Mouse (Mus musculus): ENCODE results near the gene Osbpl9. TPM values are rescaled to one million over a fixed set of nuclear protein-coding genes. Genes with fewer than 3 reads are reported as not detected.

Gene Osbpl9
- polyA plus RNA-seq, 1 experiment from 2014 or later, result 60.0 TPM

- peaks cover under 1% of the 10 kb centered on the region for H3K36me3 ChIP-seq (replicated peaks)
- no peaks in the 10 kb centered on the region for H3K4me1 ChIP-seq
- no peak for DNase-seq (ENCODE audit: low spot score)
- no peaks in the 10 kb centered on the region for H3K9me3 ChIP-seq
- no peak overlapping the region for H3K27ac ChIP-seq (replicated peaks)
- no peak overlapping the region for H3K4me3 ChIP-seq
- H3K27me3 ChIP-seq (replicated peaks; ENCODE audit: low read depth, poor library complexity, severe bottlenecking), result no peaks in the 10 kb centered on the region
These were observed 95.5 kb downstream of the Osbpl9 start for GRCm38 (mm10) chr4:109106594-109106993.

GRCm38 (mm10) chr4:109106034-109106433, 96.0 kb downstream of the Osbpl9 start:
- Histone ChIP-seq H3K27ac (replicated peaks) (no peak overlapping the region), H3K36me3 (replicated peaks) (peaks cover 6% of the 10 kb centered on the region), H3K27me3 (replicated peaks; ENCODE audit: low read depth, poor library complexity, severe bottlenecking) (no peaks in the 10 kb centered on the region), H3K4me1 (no peaks in the 10 kb centered on the region), H3K9me3 (no peaks in the 10 kb centered on the region), H3K4me3 (no peak overlapping the region)
- 89% methylated on average over 3 of the region's 3 CpGs for WGBS
- no peak for DNase-seq (ENCODE audit: low spot score)

GRCm38 (mm10) chr4:109105254-109105653, 96.8 kb downstream of the Osbpl9 start:
- no peak overlapping the region for H3K27ac ChIP-seq (replicated peaks)
- H3K36me3 ChIP-seq (replicated peaks), result peaks cover 13% of the 10 kb centered on the region
- H3K9me3 ChIP-seq, result no peaks in the 10 kb centered on the region
- H3K27me3 ChIP-seq (replicated peaks; ENCODE audit: low read depth, poor library complexity, severe bottlenecking), result no peaks in the 10 kb centered on the region
- H3K4me1 ChIP-seq, result no peaks in the 10 kb centered on the region
- no peak overlapping the region for H3K4me3 ChIP-seq
- no peak for DNase-seq (ENCODE audit: low spot score)

GRCm38 (mm10) chr4:109103145-109103883, 98.8 kb downstream of the Osbpl9 start:
- Histone ChIP-seq H3K4me1 (no peaks in the 10 kb centered on the region), H3K36me3 (replicated peaks) (peaks cover 14% of the 10 kb centered on the region), H3K27me3 (replicated peaks; ENCODE audit: low read depth, poor library complexity, severe bottlenecking) (no peaks in the 10 kb centered on the region), H3K4me3 (no peak overlapping the region), H3K9me3 (no peaks in the 10 kb centered on the region), H3K27ac (replicated peaks) (no peak overlapping the region)
- WGBS, result 79% methylated on average over 9 of the region's 9 CpGs
- DNase-seq (ENCODE audit: low spot score), result no peak

- Histone ChIP-seq H3K9me3 (no peaks in the 10 kb centered on the region), H3K27me3 (replicated peaks; ENCODE audit: low read depth, poor library complexity, severe bottlenecking) (no peaks in the 10 kb centered on the region), H3K4me3 (no peak overlapping the region), H3K36me3 (replicated peaks) (peaks cover 14% of the 10 kb centered on the region), H3K27ac (replicated peaks) (no peak overlapping the region), H3K4me1 (no peaks in the 10 kb centered on the region)
- DNase-seq (ENCODE audit: low spot score), result no peak
- 89% methylated on average over 5 of the region's 5 CpGs for WGBS
These were observed 99.5 kb downstream of the Osbpl9 start for GRCm38 (mm10) chr4:109102574-109102973.

- 92% methylated on average over 3 of the region's 3 CpGs for WGBS
- DNase-seq (ENCODE audit: low spot score), result no peak
- no peak overlapping the region for H3K27ac ChIP-seq (replicated peaks)
These were observed 103.2 kb downstream of the Osbpl9 start for GRCm38 (mm10) chr4:109098861-109099260.

GRCm38 (mm10) chr4:109094269-109094668, 107.8 kb downstream of the Osbpl9 start:
- H3K4me3 ChIP-seq, result no peak overlapping the region
- WGBS, result 65% methylated on average over 2 of the region's 2 CpGs
- H3K27ac ChIP-seq (replicated peaks), result no peak overlapping the region
- H3K27me3 ChIP-seq (replicated peaks; ENCODE audit: low read depth, poor library complexity, severe bottlenecking), result no peaks in the 10 kb centered on the region
- no peak for DNase-seq (ENCODE audit: low spot score)
- no peaks in the 10 kb centered on the region for H3K4me1 ChIP-seq
- peaks cover 4% of the 10 kb centered on the region; the same call in 1 of the 2 replicates for H3K36me3 ChIP-seq (replicated peaks)
- no peaks in the 10 kb centered on the region for H3K9me3 ChIP-seq

More at GRCm38 (mm10) chr4:109098861-109099260, 103.2 kb downstream of the Osbpl9 start:
- H3K4me1 ChIP-seq, result no peaks in the 10 kb centered on the region
- peaks cover 18% of the 10 kb centered on the region for H3K36me3 ChIP-seq (replicated peaks)
- no peaks in the 10 kb centered on the region for H3K9me3 ChIP-seq
- no peaks in the 10 kb centered on the region for H3K27me3 ChIP-seq (replicated peaks; ENCODE audit: low read depth, poor library complexity, severe bottlenecking)
- no peak overlapping the region for H3K4me3 ChIP-seq

GRCm38 (mm10) chr4:109092344-109092743, 109.7 kb downstream of the Osbpl9 start:
- H3K4me3 ChIP-seq, result no peak overlapping the region
- DNase-seq (ENCODE audit: low spot score), result no peak
- peaks cover 4% of the 10 kb centered on the region; the same call in 1 of the 2 replicates for H3K36me3 ChIP-seq (replicated peaks)
- WGBS, result 93% methylated on average over 5 of the region's 5 CpGs
- no peak overlapping the region for H3K27ac ChIP-seq (replicated peaks)
- no peaks in the 10 kb centered on the region for H3K9me3 ChIP-seq
- no peaks in the 10 kb centered on the region for H3K4me1 ChIP-seq
- H3K27me3 ChIP-seq (replicated peaks; ENCODE audit: low read depth, poor library complexity, severe bottlenecking), result no peaks in the 10 kb centered on the region

GRCm38 (mm10) chr4:109091241-109091777, 110.8 kb downstream of the Osbpl9 start:
- Histone ChIP-seq H3K36me3 (replicated peaks) (no peaks in the 10 kb centered on the region; the same call in 1 of the 2 replicates), H3K27ac (replicated peaks) (no peak overlapping the region)
- 89% methylated on average over 8 of the region's 8 CpGs for WGBS

GRCm38 (mm10) chr4:109089999-109090398, 112.1 kb downstream of the Osbpl9 start:
- H3K27ac ChIP-seq (replicated peaks), result no peak overlapping the region
- no peak for DNase-seq (ENCODE audit: low spot score)
- 76% methylated on average over 6 of the region's 6 CpGs for WGBS
- no peaks in the 10 kb centered on the region for H3K9me3 ChIP-seq
- no peak overlapping the region for H3K4me3 ChIP-seq
- no peaks in the 10 kb centered on the region for H3K27me3 ChIP-seq (replicated peaks; ENCODE audit: low read depth, poor library complexity, severe bottlenecking)
- H3K36me3 ChIP-seq (replicated peaks), result peaks cover 3% of the 10 kb centered on the region; the same call in 1 of the 2 replicates
- no peaks in the 10 kb centered on the region for H3K4me1 ChIP-seq

More at GRCm38 (mm10) chr4:109091241-109091777, 110.8 kb downstream of the Osbpl9 start:
- H3K9me3 ChIP-seq, result no peaks in the 10 kb centered on the region
- no peaks in the 10 kb centered on the region for H3K4me1 ChIP-seq
- no peaks in the 10 kb centered on the region for H3K27me3 ChIP-seq (replicated peaks; ENCODE audit: low read depth, poor library complexity, severe bottlenecking)
- DNase-seq (ENCODE audit: low spot score), result no peak
- no peak overlapping the region for H3K4me3 ChIP-seq

GRCm38 (mm10) chr4:109089171-109089570, 112.9 kb downstream of the Osbpl9 start:
- Histone ChIP-seq H3K36me3 (replicated peaks) (peaks cover 3% of the 10 kb centered on the region; the same call in 1 of the 2 replicates), H3K4me3 (no peak overlapping the region), H3K4me1 (peaks cover under 1% of the 10 kb centered on the region; the same call in 1 of the 2 replicates), H3K27ac (replicated peaks) (no peak overlapping the region), H3K9me3 (no peaks in the 10 kb centered on the region), H3K27me3 (replicated peaks; ENCODE audit: low read depth, poor library complexity, severe bottlenecking) (no peaks in the 10 kb centered on the region)
- no peak for DNase-seq (ENCODE audit: low spot score)
- 90% methylated on average over 5 of the region's 5 CpGs for whole genome bisulfite sequencing

- Histone ChIP-seq H3K27me3 (replicated peaks; ENCODE audit: low read depth, poor library complexity, severe bottlenecking) (no peaks in the 10 kb centered on the region), H3K27ac (replicated peaks) (no peak overlapping the region), H3K9me3 (no peaks in the 10 kb centered on the region), H3K4me3 (no peak overlapping the region), H3K4me1 (peaks cover 7% of the 10 kb centered on the region; the same call in 1 of the 2 replicates), H3K36me3 (replicated peaks) (peaks cover 66% of the 10 kb centered on the region)
- DNase-seq (ENCODE audit: low spot score), result no peak
- 67% methylated on average over 5 of the region's 5 CpGs for WGBS
These were observed 122.0 kb downstream of the Osbpl9 start for GRCm38 (mm10) chr4:109080118-109080517.

GRCm38 (mm10) chr4:109079676-109080075, 122.4 kb downstream of the Osbpl9 start:
- Histone ChIP-seq H3K4me1 (peaks cover 7% of the 10 kb centered on the region; the same call in 1 of the 2 replicates), H3K27me3 (replicated peaks; ENCODE audit: low read depth, poor library complexity, severe bottlenecking) (no peaks in the 10 kb centered on the region), H3K36me3 (replicated peaks) (peaks cover 66% of the 10 kb centered on the region), H3K4me3 (no peak overlapping the region), H3K9me3 (no peaks in the 10 kb centered on the region), H3K27ac (replicated peaks) (no peak overlapping the region)
- 76% methylated on average over 3 of the region's 3 CpGs for WGBS
- DNase-seq (ENCODE audit: low spot score), result no peak

All from embryonic facial prominence, embryonic 10.5 days (tissue).